Mouse (Mus musculus) embryonic fibroblast, embryonic 13.5 days (primary cell): ENCODE measurements at regions not wholly inside any gene's neighbourhood (a gene's known extent, or its start where the extent isn't known, plus 50 kb on each side); places are given as distances from the start of the nearest gene placed in this dataset.

Source experiments
- H3K27ac ChIP-seq: 2 replicates; pipeline ENCODE4 v1.5.1; 2012; ENCODE audit warnings: low read length, control low read depth, inconsistent platforms; ENCODE audit not compliant: insufficient read depth
- H3K4me1 ChIP-seq: 2 replicates; pipeline ENCODE4 v1.6.1; 2011; ENCODE audit warnings: low read length; ENCODE audit not compliant: control insufficient read depth, insufficient read depth
- H3K4me3 ChIP-seq: 2 replicates; pipeline ENCODE4 v1.5.1; 2011; ENCODE audit warnings: mild to moderate bottlenecking, control low read depth, low read length; ENCODE audit not compliant: insufficient read depth
- CTCF ChIP-seq: IDR thresholded peaks from 2 replicates; pipeline ENCODE4 v1.5.1; 2011; ENCODE audit warnings: mild to moderate bottlenecking, control low read depth, low read length, moderate library complexity, borderline replicate concordance; ENCODE audit not compliant: insufficient read depth
- POLR2A ChIP-seq: IDR thresholded peaks from 2 replicates; pipeline ENCODE4 v1.6.1; 2011; ENCODE audit warnings: low read depth, mild to moderate bottlenecking, control low read depth, low read length, moderate library complexity

- TF ChIP-seq CTCF (no peak), POLR2A (no peak)
- H3K4me3 ChIP-seq: no peak overlapping the region
- H3K4me1 ChIP-seq: no peaks in the 10 kb centered on the region
- H3K27ac ChIP-seq: no peak overlapping the region
These were observed 97.3 kb downstream of the 3110018I06Rik start for GRCm38 (mm10) chr12:107585696-107586225.

- no peak overlapping the region for H3K4me3 ChIP-seq
- no peak for TF ChIP-seq POLR2A
- no peak for TF ChIP-seq CTCF
- no peak overlapping the region for H3K27ac ChIP-seq
- H3K4me1 ChIP-seq: no peaks in the 10 kb centered on the region
These were observed 107.8 kb downstream of the 3110018I06Rik start for GRCm38 (mm10) chr12:107596236-107596635.

- no peak overlapping the region for H3K27ac ChIP-seq
- no peak overlapping the region for H3K4me3 ChIP-seq
- TF ChIP-seq POLR2A (no peak), CTCF (no peak)
- H3K4me1 ChIP-seq: no peaks in the 10 kb centered on the region
These were observed 112.1 kb downstream of the 3110018I06Rik start for GRCm38 (mm10) chr12:107600576-107600975.

GRCm38 (mm10) chr12:107608966-107609365 is 120.5 kb downstream of the 3110018I06Rik start:
- H3K27ac ChIP-seq: no peak overlapping the region
- H3K4me3 ChIP-seq: no peak overlapping the region
- H3K4me1 ChIP-seq: no peaks in the 10 kb centered on the region
- TF ChIP-seq POLR2A: no peak
- no peak for TF ChIP-seq CTCF

- no peak overlapping the region for H3K4me3 ChIP-seq
These were observed 121.6 kb downstream of the 3110018I06Rik start for GRCm38 (mm10) chr12:107609986-107610385.

GRCm38 (mm10) chr12:107617212-107617994 is 129.0 kb downstream of the 3110018I06Rik start:
- Histone ChIP-seq H3K27ac (no peak overlapping the region), H3K4me1 (no peaks in the 10 kb centered on the region), H3K4me3 (no peak overlapping the region)
- TF ChIP-seq POLR2A: no peak

More at GRCm38 (mm10) chr12:107609986-107610385, 121.6 kb downstream of the 3110018I06Rik start:
- TF ChIP-seq CTCF: no peak
- TF ChIP-seq POLR2A: no peak
- Histone ChIP-seq H3K27ac (no peak overlapping the region), H3K4me1 (no peaks in the 10 kb centered on the region)

- Histone ChIP-seq H3K27ac (no peak overlapping the region), H3K4me3 (no peak overlapping the region), H3K4me1 (no peaks in the 10 kb centered on the region)
- TF ChIP-seq CTCF (no peak), POLR2A (no peak)
These were observed 136.0 kb downstream of the 3110018I06Rik start for GRCm38 (mm10) chr12:107624446-107624845.

- peaks cover 5% of the 10 kb centered on the region; the same call in 1 of the 2 replicates for H3K4me1 ChIP-seq
- no peak for TF ChIP-seq CTCF
- TF ChIP-seq POLR2A: no peak
- H3K4me3 ChIP-seq: no peak overlapping the region
- H3K27ac ChIP-seq: no peak overlapping the region
These were observed 159.6 kb downstream of the 3110018I06Rik start for GRCm38 (mm10) chr12:107648008-107648407.

- Histone ChIP-seq H3K4me1 (0 out of 2 replicates have a peak, but pooled peaks cover 3% of the 10 kb centered on the region), H3K27ac (no peak overlapping the region), H3K4me3 (no peak overlapping the region)
- TF ChIP-seq POLR2A: no peak
- TF ChIP-seq CTCF: no peak
These were observed 163.8 kb downstream of the 3110018I06Rik start for GRCm38 (mm10) chr12:107652126-107652728.

GRCm38 (mm10) chr12:107653131-107653530 is 164.7 kb downstream of the 3110018I06Rik start:
- H3K4me3 ChIP-seq: no peak overlapping the region
- 0 out of 2 replicates have a peak, but pooled peaks cover 3% of the 10 kb centered on the region for H3K4me1 ChIP-seq

More at GRCm38 (mm10) chr12:107653131-107653530, 164.7 kb downstream of the 3110018I06Rik start:
- no peak overlapping the region for H3K27ac ChIP-seq
- no peak for TF ChIP-seq POLR2A
- TF ChIP-seq CTCF: no peak
